ENCODE assay signal across 25 mouse cellular contexts in genomic region chr2:180403621-180404020, GRCm38 (mm10). TPM values are rescaled to one million over a fixed set of nuclear protein-coding genes. Genes with fewer than 3 reads are reported as not detected.
DNase-seq lines count a peak whose midpoint lies in the region; ATAC-seq and TF ChIP-seq lines count a peak whose summit lies in the region.
"Had no signal": no experiment of that assay in that cellular context is flagged by ENCODE, and none has a peak within 500 bp of the region (broad histone marks: within the 10 kb centered on the region; RNA-seq: fewer than 3 reads in every experiment).

No protein-coding gene starts in this region.

- no peak overlapping the region for H3K4me3 ChIP-seq in heart, adult 2 months
- no peak overlapping the region for H3K4me3 ChIP-seq in heart, embryonic 10.5 days
- no peak overlapping the region for H3K4me3 ChIP-seq in midbrain, embryonic 11.5 days (ENCODE audit: low read depth, low read length)
- no peak overlapping the region for H3K4me3 ChIP-seq in midbrain, embryonic 16.5 days (ENCODE audit: low read depth, low read length)
- H3K4me3 ChIP-seq: embryonic facial prominence, embryonic 13.5 days; embryonic facial prominence, embryonic 15.5 days; erythroblast, embryonic 14.5 days; forebrain, embryonic 10.5 days; forebrain, embryonic 12.5 days had no signal

- no peak overlapping the region for H3K9ac ChIP-seq in heart, adult 2 months (ENCODE audit: low read depth, low read length)
- no peak overlapping the region for H3K9ac ChIP-seq in midbrain, embryonic 11.5 days (ENCODE audit: low read length)
- H3K9ac ChIP-seq in midbrain, embryonic 16.5 days (ENCODE audit: low read depth, low read length): no peak overlapping the region
- H3K9ac ChIP-seq: embryonic facial prominence, embryonic 13.5 days; embryonic facial prominence, embryonic 15.5 days; forebrain, embryonic 12.5 days had no signal

- peak; percentile 33 for DNase-seq in gastrocnemius, postnatal 10 days
- no peak for DNase-seq in gastrocnemius, adult 18-20 months (ENCODE audit: low spot score)
- DNase-seq in heart, adult 2 months: no peak
- DNase-seq in heart, embryonic 10.5 days (ENCODE audit: low spot score): no peak
- peak; percentile 4 for DNase-seq in midbrain, embryonic 11.5 days (ENCODE audit: low spot score, missing footprints)
- peak; percentile 65 for DNase-seq in skeletal muscle tissue, adult 2 months (ENCODE audit: low read depth, low spot score)
- no peak for DNase-seq in right cerebral cortex, postnatal 36 days (ENCODE audit: low spot score in 2 of 2)
- DNase-seq: adrenal gland, adult 2 months; adrenal gland, postnatal 10 days; adrenal gland, postnatal 25 days; cerebellum, adult 11 months; cerebellum, adult 18-20 months; cerebellum, adult 8-10 months; cerebellum, adult 9-11 months; cerebellum, postnatal 14 days; cerebellum, postnatal 36 days; embryo, embryonic 11 days had no signal

- no peak overlapping the region for H3K4me2 ChIP-seq in midbrain, embryonic 11.5 days
- H3K4me2 ChIP-seq in midbrain, embryonic 16.5 days (ENCODE audit: low read length): no peak overlapping the region
- H3K4me2 ChIP-seq: embryonic facial prominence, embryonic 13.5 days; embryonic facial prominence, embryonic 15.5 days; forebrain, embryonic 12.5 days had no signal

- no peak overlapping the region for H3K27ac ChIP-seq in heart, adult 2 months
- H3K27ac ChIP-seq in heart, embryonic 10.5 days: no peak overlapping the region
- no peak overlapping the region for H3K27ac ChIP-seq in midbrain, embryonic 11.5 days (ENCODE audit: low read depth, low read length)
- H3K27ac ChIP-seq in midbrain, embryonic 16.5 days (ENCODE audit: low read length): no peak overlapping the region
- H3K27ac ChIP-seq: embryonic facial prominence, embryonic 13.5 days; embryonic facial prominence, embryonic 15.5 days; forebrain, embryonic 10.5 days; forebrain, embryonic 12.5 days had no signal

- TF ChIP-seq POLR2A in heart, adult 2 months (IDR thresholded peaks at IDR 0.05; ENCODE audit: insufficient read depth, low read depth, low read length): 0 out of 2 replicates have a peak, but pooled peaks have one; percentile 34

- H3K27me3 ChIP-seq in heart, adult 2 months (ENCODE audit: control insufficient read depth, insufficient read depth, low read length): no peaks in the 10 kb centered on the region
- H3K27me3 ChIP-seq in heart, embryonic 10.5 days (ENCODE audit: insufficient read depth, poor library complexity, severe bottlenecking): no peaks in the 10 kb centered on the region
- H3K27me3 ChIP-seq in midbrain, embryonic 11.5 days (ENCODE audit: control insufficient read depth, insufficient read depth, low read length): no peaks in the 10 kb centered on the region
- no peaks in the 10 kb centered on the region for H3K27me3 ChIP-seq in midbrain, embryonic 16.5 days (ENCODE audit: control insufficient read depth, insufficient read depth, low read depth, low read length)
- H3K27me3 ChIP-seq: embryonic facial prominence, embryonic 13.5 days; embryonic facial prominence, embryonic 15.5 days; forebrain, embryonic 12.5 days had no signal

- no peaks in the 10 kb centered on the region for H3K79me2 ChIP-seq in heart, adult 2 months (replicated peaks; ENCODE audit: control insufficient read depth, insufficient read depth, low read length)

- WGBS in heart, adult 2 months: 57% methylated on average over 8 of the region's 8 CpGs
- WGBS in heart, embryonic 10.5 days: 70% methylated on average over 8 of the region's 8 CpGs
- WGBS in midbrain, embryonic 11.5 days: 73% methylated on average over 8 of the region's 8 CpGs
- 68% methylated on average over 8 of the region's 8 CpGs for WGBS in midbrain, embryonic 16.5 days

- no peaks in the 10 kb centered on the region for H3K36me3 ChIP-seq in heart, adult 2 months (ENCODE audit: control insufficient read depth, insufficient read depth, low read length)
- H3K36me3 ChIP-seq in heart, embryonic 10.5 days: no peaks in the 10 kb centered on the region
- no peaks in the 10 kb centered on the region for H3K36me3 ChIP-seq in midbrain, embryonic 11.5 days (ENCODE audit: control insufficient read depth, insufficient read depth, low read length)
- H3K36me3 ChIP-seq in midbrain, embryonic 16.5 days (ENCODE audit: control insufficient read depth, insufficient read depth, low read length): no peaks in the 10 kb centered on the region
- H3K36me3 ChIP-seq: embryonic facial prominence, embryonic 13.5 days; embryonic facial prominence, embryonic 15.5 days; forebrain, embryonic 10.5 days; forebrain, embryonic 12.5 days had no signal

- TF ChIP-seq CTCF in heart, adult 2 months (IDR thresholded peaks at IDR 0.05): no peak

- ATAC-seq in midbrain, embryonic 11.5 days (ENCODE audit: low FRiP score): no peak
- ATAC-seq in midbrain, embryonic 16.5 days: no peak
- ATAC-seq: forebrain, embryonic 14.5 days had no signal

- no peaks in the 10 kb centered on the region for H3K9me3 ChIP-seq in heart, embryonic 10.5 days
- H3K9me3 ChIP-seq in midbrain, embryonic 11.5 days (ENCODE audit: control insufficient read depth, low read length): no peaks in the 10 kb centered on the region
- H3K9me3 ChIP-seq in midbrain, embryonic 16.5 days (replicated peaks; ENCODE audit: control insufficient read depth, low read length, poor library complexity, severe bottlenecking): no peaks in the 10 kb centered on the region
- H3K9me3 ChIP-seq: embryonic facial prominence, embryonic 13.5 days; embryonic facial prominence, embryonic 15.5 days; forebrain, embryonic 10.5 days; forebrain, embryonic 12.5 days had no signal

- peaks cover 5% of the 10 kb centered on the region; the same call in 1 of the 2 replicates for H3K4me1 ChIP-seq in heart, adult 2 months (ENCODE audit: control insufficient read depth, insufficient read depth, low read length)
- peaks cover 12% of the 10 kb centered on the region for H3K4me1 ChIP-seq in heart, embryonic 10.5 days
- H3K4me1 ChIP-seq in midbrain, embryonic 11.5 days (ENCODE audit: control insufficient read depth, insufficient read depth, low read length): no peaks in the 10 kb centered on the region
- no peaks in the 10 kb centered on the region for H3K4me1 ChIP-seq in midbrain, embryonic 16.5 days (ENCODE audit: control insufficient read depth, insufficient read depth, low read length)
- H3K4me1 ChIP-seq: embryonic facial prominence, embryonic 13.5 days; embryonic facial prominence, embryonic 15.5 days; forebrain, embryonic 10.5 days; forebrain, embryonic 12.5 days had no signal

- intact Hi-C loops in heart, adult 2 months (cut with DNase I): no loop called here

- TF ChIP-seq EP300 in heart, adult 2 months (IDR thresholded peaks at IDR 0.05; ENCODE audit: insufficient read depth, low read depth, low read length): no peak

RNA-seq across cellular contexts. Expression of gene Slco4a1, which starts 52.4 kb away (rescaled TPM):
- total RNA-seq in gastrocnemius, postnatal 10 days (2021): under 1 TPM; 0.28 to 0.41 TPM
- total RNA-seq in gastrocnemius, adult 18-20 months (2021): not detected
- not detected for total RNA-seq in heart, adult 2 months (2021)
- polyA plus RNA-seq in heart, adult 2 months (2012; rRNA removed): 0.26 and 0.94 TPM in 2 replicates
- 0.59 and 0.60 TPM in 2 replicates for polyA plus RNA-seq in heart, embryonic 10.5 days (2016; fragmentation: Nextera tagmentation; extraction: Ambion mirVana)
- 4.9 and 5.5 TPM in 2 replicates for polyA plus RNA-seq in midbrain, embryonic 11.5 days (2014; fragmentation: Nextera tagmentation; extraction: Ambion mirVana)
- polyA plus RNA-seq in midbrain, embryonic 16.5 days (2015; fragmentation: Nextera tagmentation; extraction: Ambion mirVana): 1.7 and 2.4 TPM in 2 replicates
- total RNA-seq: MEL had no signal

Comparison
In these comparisons a context has a peak if more than half of its experiments do, and no peak if none do; other contexts are left out.
1. DNase-seq: peak in gastrocnemius, postnatal 10 days (single experiment), midbrain, embryonic 11.5 days (single experiment) and skeletal muscle tissue, adult 2 months (single experiment); none in gastrocnemius, adult 18-20 months (single experiment), heart, adult 2 months (0 of 2), heart, embryonic 10.5 days (single experiment) and right cerebral cortex, postnatal 36 days (0 of 2).